Mouse (Mus musculus): ENCODE measurements at regions not wholly inside any gene's neighbourhood (a gene's known extent, or its start where the extent isn't known, plus 50 kb on each side); places are given as distances from the start of the nearest gene placed in this dataset.
A peak's percentile ranks its signal among the peaks of the same experiment; 100 is the strongest.

- Histone ChIP-seq H3K36me3 (ENCODE audit: control insufficient read depth, insufficient read depth) (no peaks in the 10 kb centered on the region), H3K27ac (ENCODE audit: low read length) (no peak overlapping the region), H3K4me3 (replicated peaks; ENCODE audit: low read length) (no peak overlapping the region), H3K4me1 (replicated peaks; ENCODE audit: control insufficient read depth, insufficient read depth, low read length) (peaks cover 12% of the 10 kb centered on the region), H3K9ac (replicated peaks; ENCODE audit: low read depth, low read length) (no peak overlapping the region), H3K27me3 (replicated peaks; ENCODE audit: control insufficient read depth, insufficient read depth, low read length) (no peaks in the 10 kb centered on the region), H3K4me2 (ENCODE audit: low read length) (no peak overlapping the region), H3K9me3 (ENCODE audit: control insufficient read depth, low read length) (no peaks in the 10 kb centered on the region)
- no peak for ATAC-seq
- WGBS: 63% methylated on average over 11 of the region's 11 CpGs
These were observed 243.2 kb upstream of the Fn1 start for GRCm38 (mm10) chr1:71896141-71896725.

- peaks cover 12% of the 10 kb centered on the region for H3K4me1 ChIP-seq (replicated peaks; ENCODE audit: control insufficient read depth, insufficient read depth, low read length)
- no peak overlapping the region for H3K27ac ChIP-seq (ENCODE audit: low read length)
- no peak for ATAC-seq
- WGBS: 82% methylated on average over 5 of the region's 5 CpGs
- no peaks in the 10 kb centered on the region for H3K9me3 ChIP-seq (ENCODE audit: control insufficient read depth, low read length)
- H3K4me3 ChIP-seq (replicated peaks; ENCODE audit: low read length): no peak overlapping the region
- H3K36me3 ChIP-seq (ENCODE audit: control insufficient read depth, insufficient read depth): no peaks in the 10 kb centered on the region
- H3K9ac ChIP-seq (replicated peaks; ENCODE audit: low read depth, low read length): no peak overlapping the region
- H3K27me3 ChIP-seq (replicated peaks; ENCODE audit: control insufficient read depth, insufficient read depth, low read length): no peaks in the 10 kb centered on the region
- no peak overlapping the region for H3K4me2 ChIP-seq (ENCODE audit: low read length)
These were observed 240.6 kb upstream of the Fn1 start for GRCm38 (mm10) chr1:71893636-71894035.

- H3K27ac ChIP-seq (ENCODE audit: low read length): no peak overlapping the region
- H3K4me1 ChIP-seq (replicated peaks; ENCODE audit: control insufficient read depth, insufficient read depth, low read length): no peaks in the 10 kb centered on the region
- H3K9me3 ChIP-seq (ENCODE audit: control insufficient read depth, low read length): no peaks in the 10 kb centered on the region
- no peak overlapping the region for H3K4me2 ChIP-seq (ENCODE audit: low read length)
- 89% methylated on average over 3 of the region's 3 CpGs for WGBS
- no peak for ATAC-seq
- no peaks in the 10 kb centered on the region for H3K27me3 ChIP-seq (replicated peaks; ENCODE audit: control insufficient read depth, insufficient read depth, low read length)
- no peaks in the 10 kb centered on the region for H3K36me3 ChIP-seq (ENCODE audit: control insufficient read depth, insufficient read depth)
- no peak overlapping the region for H3K4me3 ChIP-seq (replicated peaks; ENCODE audit: low read length)
- H3K9ac ChIP-seq (replicated peaks; ENCODE audit: low read depth, low read length): no peak overlapping the region
These were observed 234.8 kb upstream of the Fn1 start for GRCm38 (mm10) chr1:71887809-71888208.

GRCm38 (mm10) chr1:71886903-71887302 is 233.9 kb upstream of the Fn1 start:
- ATAC-seq: no peak
- H3K27ac ChIP-seq (ENCODE audit: low read length): no peak overlapping the region
- 95% methylated on average over 6 of the region's 6 CpGs for WGBS
- no peak overlapping the region for H3K4me3 ChIP-seq (replicated peaks; ENCODE audit: low read length)
- H3K4me2 ChIP-seq (ENCODE audit: low read length): no peak overlapping the region
- no peaks in the 10 kb centered on the region for H3K9me3 ChIP-seq (ENCODE audit: control insufficient read depth, low read length)
- no peaks in the 10 kb centered on the region for H3K36me3 ChIP-seq (ENCODE audit: control insufficient read depth, insufficient read depth)
- no peaks in the 10 kb centered on the region for H3K27me3 ChIP-seq (replicated peaks; ENCODE audit: control insufficient read depth, insufficient read depth, low read length)
- no peak overlapping the region for H3K9ac ChIP-seq (replicated peaks; ENCODE audit: low read depth, low read length)
- H3K4me1 ChIP-seq (replicated peaks; ENCODE audit: control insufficient read depth, insufficient read depth, low read length): no peaks in the 10 kb centered on the region

- Histone ChIP-seq H3K4me3 (replicated peaks; ENCODE audit: low read length) (no peak overlapping the region), H3K4me1 (replicated peaks; ENCODE audit: control insufficient read depth, insufficient read depth, low read length) (no peaks in the 10 kb centered on the region), H3K36me3 (ENCODE audit: control insufficient read depth, insufficient read depth) (no peaks in the 10 kb centered on the region), H3K4me2 (ENCODE audit: low read length) (no peak overlapping the region), H3K27me3 (replicated peaks; ENCODE audit: control insufficient read depth, insufficient read depth, low read length) (no peaks in the 10 kb centered on the region), H3K9ac (replicated peaks; ENCODE audit: low read depth, low read length) (no peak overlapping the region), H3K27ac (ENCODE audit: low read length) (no peak overlapping the region), H3K9me3 (ENCODE audit: control insufficient read depth, low read length) (no peaks in the 10 kb centered on the region)
- no peak for ATAC-seq
- 90% methylated on average over 5 of the region's 5 CpGs for WGBS
These were observed 233.2 kb upstream of the Fn1 start for GRCm38 (mm10) chr1:71886233-71886632.

- Histone ChIP-seq H3K9me3 (ENCODE audit: control insufficient read depth, low read length) (no peaks in the 10 kb centered on the region), H3K27me3 (replicated peaks; ENCODE audit: control insufficient read depth, insufficient read depth, low read length) (no peaks in the 10 kb centered on the region), H3K27ac (ENCODE audit: low read length) (peak overlapping the region; percentile 1; the same call in 1 of the 2 replicates), H3K9ac (replicated peaks; ENCODE audit: low read depth, low read length) (no peak overlapping the region), H3K4me2 (ENCODE audit: low read length) (no peak overlapping the region), H3K4me3 (replicated peaks; ENCODE audit: low read length) (no peak overlapping the region), H3K4me1 (replicated peaks; ENCODE audit: control insufficient read depth, insufficient read depth, low read length) (no peaks in the 10 kb centered on the region), H3K36me3 (ENCODE audit: control insufficient read depth, insufficient read depth) (no peaks in the 10 kb centered on the region)
- WGBS: 87% methylated on average over 12 of the region's 12 CpGs
- ATAC-seq: no peak
These were observed 228.9 kb upstream of the Fn1 start for GRCm38 (mm10) chr1:71881851-71882250.

GRCm38 (mm10) chr1:71881191-71881590 is 228.2 kb upstream of the Fn1 start:
- H3K4me2 ChIP-seq (ENCODE audit: low read length): no peak overlapping the region
- WGBS: 67% methylated on average over 4 of the region's 4 CpGs
- no peak overlapping the region for H3K9ac ChIP-seq (replicated peaks; ENCODE audit: low read depth, low read length)
- no peaks in the 10 kb centered on the region for H3K36me3 ChIP-seq (ENCODE audit: control insufficient read depth, insufficient read depth)
- H3K9me3 ChIP-seq (ENCODE audit: control insufficient read depth, low read length): no peaks in the 10 kb centered on the region
- no peak overlapping the region for H3K27ac ChIP-seq (ENCODE audit: low read length)
- no peaks in the 10 kb centered on the region for H3K27me3 ChIP-seq (replicated peaks; ENCODE audit: control insufficient read depth, insufficient read depth, low read length)
- H3K4me3 ChIP-seq (replicated peaks; ENCODE audit: low read length): no peak overlapping the region
- ATAC-seq: peak; percentile 87
- H3K4me1 ChIP-seq (replicated peaks; ENCODE audit: control insufficient read depth, insufficient read depth, low read length): no peaks in the 10 kb centered on the region

- no peak overlapping the region for H3K27ac ChIP-seq (ENCODE audit: low read length)
- H3K36me3 ChIP-seq (ENCODE audit: control insufficient read depth, insufficient read depth): no peaks in the 10 kb centered on the region
- no peaks in the 10 kb centered on the region for H3K4me1 ChIP-seq (replicated peaks; ENCODE audit: control insufficient read depth, insufficient read depth, low read length)
- H3K4me2 ChIP-seq (ENCODE audit: low read length): no peak overlapping the region
- H3K4me3 ChIP-seq (replicated peaks; ENCODE audit: low read length): no peak overlapping the region
- H3K9ac ChIP-seq (replicated peaks; ENCODE audit: low read depth, low read length): no peak overlapping the region
- no peak for ATAC-seq
- no peaks in the 10 kb centered on the region for H3K27me3 ChIP-seq (replicated peaks; ENCODE audit: control insufficient read depth, insufficient read depth, low read length)
- WGBS: 67% methylated on average over 6 of the region's 6 CpGs
- no peaks in the 10 kb centered on the region for H3K9me3 ChIP-seq (ENCODE audit: control insufficient read depth, low read length)
These were observed 227.5 kb upstream of the Fn1 start for GRCm38 (mm10) chr1:71880480-71880879.

- no peak for ATAC-seq
- Histone ChIP-seq H3K27me3 (replicated peaks; ENCODE audit: control insufficient read depth, insufficient read depth, low read length) (no peaks in the 10 kb centered on the region), H3K36me3 (ENCODE audit: control insufficient read depth, insufficient read depth) (no peaks in the 10 kb centered on the region), H3K9me3 (ENCODE audit: control insufficient read depth, low read length) (no peaks in the 10 kb centered on the region), H3K4me2 (ENCODE audit: low read length) (no peak overlapping the region), H3K4me3 (replicated peaks; ENCODE audit: low read length) (no peak overlapping the region), H3K9ac (replicated peaks; ENCODE audit: low read depth, low read length) (no peak overlapping the region), H3K4me1 (replicated peaks; ENCODE audit: control insufficient read depth, insufficient read depth, low read length) (no peaks in the 10 kb centered on the region), H3K27ac (ENCODE audit: low read length) (no peak overlapping the region)
- 79% methylated on average over 9 of the region's 9 CpGs for WGBS
These were observed 223.9 kb upstream of the Fn1 start for GRCm38 (mm10) chr1:71876712-71877401.

All from forebrain, embryonic 16.5 days (tissue).